Mouse (Mus musculus) E14TG2a.4 (cell line): ENCODE results near the gene Auts2.

ENCODE experiments used
- CTCF ChIP-seq: conservative IDR thresholded peaks from 2 replicates; pipeline ENCODE4 v1.5.1; 2014; ENCODE audit warnings: low read length
- NANOG ChIP-seq: IDR thresholded peaks from 2 replicates; pipeline ENCODE4 v1.6.1; 2014; ENCODE audit warnings: borderline replicate concordance, low read length, mixed read lengths
- POU5F1 ChIP-seq: IDR thresholded peaks from 2 replicates; pipeline ENCODE4 v1.6.1; 2014; ENCODE audit warnings: low read length, borderline replicate concordance

DNA sequence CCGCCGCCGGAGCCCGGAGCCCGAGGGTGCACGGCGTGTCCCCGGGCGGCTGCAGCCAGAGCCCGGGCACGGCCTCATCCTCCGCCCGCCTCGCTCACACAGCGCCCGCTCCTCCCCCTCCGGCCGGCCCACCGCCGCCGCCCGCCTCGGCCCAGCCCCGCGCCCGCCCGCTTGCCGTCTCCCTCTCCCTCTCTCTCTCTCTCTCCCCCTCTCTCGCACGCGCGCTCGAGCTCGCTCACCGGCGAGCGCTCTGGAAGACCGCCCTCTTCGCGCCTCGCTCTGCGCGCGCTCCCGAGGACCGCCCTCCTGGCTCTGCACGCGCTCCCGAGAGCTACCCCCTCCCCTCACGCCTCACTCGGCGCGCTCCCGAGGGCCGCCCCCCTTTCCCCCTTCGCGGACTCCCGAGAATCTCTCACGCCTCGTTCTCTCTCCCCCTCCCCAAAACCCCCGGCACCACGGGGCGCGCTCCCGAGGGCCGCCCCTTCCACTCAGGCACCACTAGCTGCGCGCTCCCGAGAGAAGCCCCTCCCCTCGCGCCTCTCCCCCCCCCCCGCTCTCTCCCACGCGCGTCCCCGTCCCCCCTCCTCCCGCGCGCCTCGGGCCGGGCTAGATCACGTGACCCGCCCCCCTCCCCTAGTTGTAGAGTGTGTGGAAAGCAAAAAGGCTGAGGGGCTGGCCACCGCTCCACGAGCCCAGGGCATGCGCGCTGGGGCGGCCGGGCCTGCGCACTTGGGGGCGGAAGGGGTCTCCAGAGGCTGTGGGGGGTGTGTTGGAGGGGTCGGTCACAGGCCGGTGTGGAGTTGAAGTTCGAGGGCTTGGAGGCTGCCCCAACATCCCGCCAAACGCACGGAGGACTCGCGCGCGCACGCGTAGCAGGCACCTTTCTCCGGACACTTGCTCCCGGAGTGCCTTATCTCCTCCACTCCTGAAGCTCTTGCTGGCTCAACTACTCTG is at the start of gene Auts2:
- no peak for TF ChIP-seq CTCF
- no peak for TF ChIP-seq NANOG
- no peak for TF ChIP-seq POU5F1
